Mouse (Mus musculus) lung, postnatal 0 days (tissue): ENCODE data around the gene Creb1.

Source experiments
- CTCF ChIP-seq: IDR thresholded peaks from 2 replicates; pipeline ENCODE4 v1.5.1; 2016; ENCODE audit warnings: antibody characterized with exemption, mild to moderate bottlenecking
- EP300 ChIP-seq: IDR thresholded peaks from 2 replicates; pipeline ENCODE4 v1.6.1; 2016; ENCODE audit warnings: antibody characterized with exemption, mild to moderate bottlenecking, control low read depth

DNA sequence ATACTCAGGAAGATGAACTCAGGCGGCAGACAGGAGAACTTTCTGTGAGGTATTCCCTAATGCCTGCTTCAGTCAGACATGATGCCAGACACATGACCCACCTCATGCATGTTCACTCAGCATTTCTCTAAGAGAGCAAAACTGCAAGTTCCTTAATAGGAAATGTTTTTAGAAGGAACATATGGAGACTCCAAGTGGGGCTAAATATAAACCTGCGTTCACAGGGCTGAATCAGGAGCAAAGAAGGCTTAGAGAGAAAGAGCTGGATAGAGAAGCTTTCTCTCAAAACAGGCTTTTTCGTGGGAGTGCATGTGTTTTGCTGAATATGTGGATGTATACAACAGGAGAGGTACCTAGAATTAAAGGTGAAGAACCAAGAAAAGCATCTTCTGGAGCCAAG, 100.8 kb downstream of the Creb1 start:
- TF ChIP-seq CTCF, result no peak
- no peak for TF ChIP-seq EP300
